Mouse (Mus musculus): Measurements from ENCODE around the gene Rbfox1. TPM values are rescaled to one million over a fixed set of nuclear protein-coding genes. Genes with fewer than 3 reads are reported as not detected.

Rbfox1 gene
- polyA plus RNA-seq, 1 experiment = 0.22 TPM

DNA sequence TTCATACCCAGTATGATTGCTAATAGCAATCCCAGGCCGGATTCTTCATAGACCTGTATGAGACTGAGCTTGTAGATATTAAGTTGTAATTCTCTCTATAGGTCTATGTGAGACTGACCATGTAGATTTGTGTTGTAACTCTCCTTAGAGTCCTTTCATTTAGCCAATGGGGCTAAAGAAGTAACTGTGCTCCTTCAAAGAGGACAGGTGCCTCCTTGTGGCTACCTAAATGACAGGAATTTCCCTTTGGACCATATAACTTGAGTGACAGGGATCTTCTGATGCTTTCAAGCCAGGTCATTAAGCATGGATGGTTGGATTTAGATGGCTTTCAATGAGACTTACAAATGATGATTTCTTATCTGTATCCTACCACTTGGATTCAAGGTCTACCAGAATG, 254.3 kb downstream of the Rbfox1 start:
- H3K4me3 ChIP-seq (ENCODE audit: insufficient read depth, poor library complexity, severe bottlenecking) = no peak overlapping the region
- TF ChIP-seq FOSL1 (IDR thresholded peaks at IDR 0.05; ENCODE audit: insufficient read depth, low read length, poor library complexity, severe bottlenecking) (no peak), MAX (IDR thresholded peaks at IDR 0.05) (no peak), MYOG (IDR thresholded peaks at IDR 0.05; ENCODE audit: control insufficient read depth, extremely low read depth, insufficient read length) (no peak), MYOD1 (IDR thresholded peaks at IDR 0.05; ENCODE audit: control insufficient read depth, insufficient read length, low read depth) (no peak), CEBPB (IDR thresholded peaks at IDR 0.05; ENCODE audit: low read depth) (no peak), CTCF (IDR thresholded peaks at IDR 0.05; ENCODE audit: control insufficient read depth, insufficient read depth, insufficient read length) (no peak), USF1 (IDR thresholded peaks at IDR 0.05; ENCODE audit: low read depth) (no peak)
- H3K36me3 ChIP-seq (ENCODE audit: control insufficient read depth, insufficient read depth) = no peaks in the 10 kb centered on the region
- no peak overlapping the region for H3ac ChIP-seq (ENCODE audit: control insufficient read depth, insufficient read length, low read depth)
- no peaks in the 10 kb centered on the region for H3K79me2 ChIP-seq (ENCODE audit: control insufficient read depth, insufficient read depth)
- no peaks in the 10 kb centered on the region for H3K27me3 ChIP-seq (ENCODE audit: control insufficient read depth, insufficient read depth, insufficient read length)
- no peaks in the 10 kb centered on the region for H3K79me3 ChIP-seq (ENCODE audit: low read depth)

DNA sequence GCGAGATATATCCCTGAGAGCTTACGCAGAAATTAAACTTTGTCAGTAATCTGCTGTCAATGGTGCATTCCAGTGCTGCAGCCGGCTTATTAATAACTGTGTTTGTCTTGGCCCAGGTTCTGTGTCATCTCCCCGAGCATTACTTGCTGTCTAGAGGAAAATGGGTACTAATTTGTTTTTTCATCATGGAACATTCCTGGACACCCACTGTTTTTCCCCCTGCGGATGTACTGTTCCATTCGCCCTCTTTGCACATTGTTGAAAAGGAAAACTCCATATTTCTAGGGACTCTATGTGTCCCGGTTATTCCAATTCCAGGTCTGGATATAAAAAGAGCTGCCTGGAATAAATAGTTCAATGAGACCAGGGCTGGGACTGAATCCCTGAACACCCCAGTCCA, 262.8 kb downstream of the Rbfox1 start:
- H3K36me3 ChIP-seq (ENCODE audit: control insufficient read depth, insufficient read depth) = no peaks in the 10 kb centered on the region
- H3K79me2 ChIP-seq (ENCODE audit: control insufficient read depth, insufficient read depth) = no peaks in the 10 kb centered on the region
- no peak overlapping the region for H3K4me3 ChIP-seq (ENCODE audit: insufficient read depth, poor library complexity, severe bottlenecking)
- no peak for TF ChIP-seq USF1 (IDR thresholded peaks at IDR 0.05; ENCODE audit: low read depth)
- TF ChIP-seq FOSL1 (IDR thresholded peaks at IDR 0.05; ENCODE audit: insufficient read depth, low read length, poor library complexity, severe bottlenecking) = no peak
- no peak for TF ChIP-seq MYOG (IDR thresholded peaks at IDR 0.05; ENCODE audit: control insufficient read depth, extremely low read depth, insufficient read length)
- TF ChIP-seq MYOD1 (IDR thresholded peaks at IDR 0.05; ENCODE audit: control insufficient read depth, insufficient read length, low read depth) = no peak
- no peak for TF ChIP-seq MAX (IDR thresholded peaks at IDR 0.05)
- no peak for TF ChIP-seq CEBPB (IDR thresholded peaks at IDR 0.05; ENCODE audit: low read depth)
- TF ChIP-seq CTCF (IDR thresholded peaks at IDR 0.05; ENCODE audit: control insufficient read depth, insufficient read depth, insufficient read length) = no peak
- H3K27me3 ChIP-seq (ENCODE audit: control insufficient read depth, insufficient read depth, insufficient read length) = no peaks in the 10 kb centered on the region
- no peaks in the 10 kb centered on the region for H3K79me3 ChIP-seq (ENCODE audit: low read depth)
- no peak overlapping the region for H3ac ChIP-seq (ENCODE audit: control insufficient read depth, insufficient read length, low read depth)

DNA sequence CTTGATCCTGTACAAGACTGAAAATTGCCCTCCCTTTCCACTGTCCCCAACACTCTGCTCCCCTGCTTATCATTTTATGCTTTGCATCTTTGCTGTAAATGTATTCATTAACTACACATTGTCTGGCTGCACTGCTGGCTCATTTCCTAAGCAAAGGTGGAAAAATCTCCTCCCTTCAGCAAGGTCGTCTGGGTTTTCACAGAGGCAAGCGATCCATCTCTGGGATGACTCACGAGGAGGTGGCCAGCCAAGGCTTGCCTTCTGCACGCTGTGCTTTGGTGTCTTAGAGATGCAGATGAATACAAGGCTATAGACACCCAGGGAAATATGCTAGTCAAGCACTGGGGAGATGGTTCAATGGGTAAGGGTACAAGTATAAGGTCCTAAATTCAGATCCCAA, 264.2 kb downstream of the Rbfox1 start:
- H3K36me3 ChIP-seq (ENCODE audit: control insufficient read depth, insufficient read depth) = no peaks in the 10 kb centered on the region
- H3K27me3 ChIP-seq (ENCODE audit: control insufficient read depth, insufficient read depth, insufficient read length) = no peaks in the 10 kb centered on the region
- H3ac ChIP-seq (ENCODE audit: control insufficient read depth, insufficient read length, low read depth) = no peak overlapping the region
- H3K79me3 ChIP-seq (ENCODE audit: low read depth) = no peaks in the 10 kb centered on the region
- no peak overlapping the region for H3K4me3 ChIP-seq (ENCODE audit: insufficient read depth, poor library complexity, severe bottlenecking)
- no peaks in the 10 kb centered on the region for H3K79me2 ChIP-seq (ENCODE audit: control insufficient read depth, insufficient read depth)
- TF ChIP-seq CEBPB (IDR thresholded peaks at IDR 0.05; ENCODE audit: low read depth) (no peak), USF1 (IDR thresholded peaks at IDR 0.05; ENCODE audit: low read depth) (no peak), MYOD1 (IDR thresholded peaks at IDR 0.05; ENCODE audit: control insufficient read depth, insufficient read length, low read depth) (no peak), FOSL1 (IDR thresholded peaks at IDR 0.05; ENCODE audit: insufficient read depth, low read length, poor library complexity, severe bottlenecking) (no peak), MAX (IDR thresholded peaks at IDR 0.05) (no peak), MYOG (IDR thresholded peaks at IDR 0.05; ENCODE audit: control insufficient read depth, extremely low read depth, insufficient read length) (no peak), CTCF (IDR thresholded peaks at IDR 0.05; ENCODE audit: control insufficient read depth, insufficient read depth, insufficient read length) (no peak)

DNA sequence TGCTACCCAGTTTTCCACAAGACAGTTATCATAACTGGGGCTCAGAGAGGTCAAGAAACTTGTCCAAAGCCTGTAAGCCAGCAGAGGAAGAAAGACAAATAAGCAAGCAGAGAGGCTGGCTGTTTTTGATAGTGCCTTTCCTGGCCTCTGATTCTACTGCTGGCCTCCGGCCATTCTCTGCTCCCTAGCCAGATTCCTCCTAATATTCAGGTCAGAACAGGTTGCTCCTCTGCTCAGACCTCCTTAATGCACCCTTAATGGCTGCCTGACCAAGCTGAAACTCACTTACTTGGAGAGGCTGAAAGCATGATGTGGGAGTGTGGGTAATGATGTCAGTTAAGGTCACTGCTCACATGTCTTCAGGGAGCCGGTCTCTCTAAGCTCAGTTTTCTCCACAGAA, 270.4 kb downstream of the Rbfox1 start:
- Histone ChIP-seq H3K79me3 (ENCODE audit: low read depth) (no peaks in the 10 kb centered on the region), H3K79me2 (ENCODE audit: control insufficient read depth, insufficient read depth) (no peaks in the 10 kb centered on the region), H3K4me3 (ENCODE audit: insufficient read depth, poor library complexity, severe bottlenecking) (no peak overlapping the region), H3ac (ENCODE audit: control insufficient read depth, insufficient read length, low read depth) (no peak overlapping the region), H3K36me3 (ENCODE audit: control insufficient read depth, insufficient read depth) (no peaks in the 10 kb centered on the region), H3K27me3 (ENCODE audit: control insufficient read depth, insufficient read depth, insufficient read length) (no peaks in the 10 kb centered on the region)
- TF ChIP-seq USF1 (IDR thresholded peaks at IDR 0.05; ENCODE audit: low read depth) (no peak), MYOG (IDR thresholded peaks at IDR 0.05; ENCODE audit: control insufficient read depth, extremely low read depth, insufficient read length) (no peak), CTCF (IDR thresholded peaks at IDR 0.05; ENCODE audit: control insufficient read depth, insufficient read depth, insufficient read length) (no peak), FOSL1 (IDR thresholded peaks at IDR 0.05; ENCODE audit: insufficient read depth, low read length, poor library complexity, severe bottlenecking) (no peak), CEBPB (IDR thresholded peaks at IDR 0.05; ENCODE audit: low read depth) (no peak), MAX (IDR thresholded peaks at IDR 0.05) (no peak), MYOD1 (IDR thresholded peaks at IDR 0.05; ENCODE audit: control insufficient read depth, insufficient read length, low read depth) (no peak)

- H3ac ChIP-seq (ENCODE audit: control insufficient read depth, insufficient read length, low read depth) = no peak overlapping the region
- H3K79me2 ChIP-seq (ENCODE audit: control insufficient read depth, insufficient read depth) = no peaks in the 10 kb centered on the region
- no peak for TF ChIP-seq MYOD1 (IDR thresholded peaks at IDR 0.05; ENCODE audit: control insufficient read depth, insufficient read length, low read depth)
- no peak for TF ChIP-seq CTCF (IDR thresholded peaks at IDR 0.05; ENCODE audit: control insufficient read depth, insufficient read depth, insufficient read length)
- no peak for TF ChIP-seq MYOG (IDR thresholded peaks at IDR 0.05; ENCODE audit: control insufficient read depth, extremely low read depth, insufficient read length)
- no peak for TF ChIP-seq MAX (IDR thresholded peaks at IDR 0.05)
- TF ChIP-seq CEBPB (IDR thresholded peaks at IDR 0.05; ENCODE audit: low read depth) = no peak
- no peak for TF ChIP-seq FOSL1 (IDR thresholded peaks at IDR 0.05; ENCODE audit: insufficient read depth, low read length, poor library complexity, severe bottlenecking)
- no peak for TF ChIP-seq USF1 (IDR thresholded peaks at IDR 0.05; ENCODE audit: low read depth)
- H3K36me3 ChIP-seq (ENCODE audit: control insufficient read depth, insufficient read depth) = no peaks in the 10 kb centered on the region
- H3K4me3 ChIP-seq (ENCODE audit: insufficient read depth, poor library complexity, severe bottlenecking) = no peak overlapping the region
- H3K79me3 ChIP-seq (ENCODE audit: low read depth) = no peaks in the 10 kb centered on the region
- H3K27me3 ChIP-seq (ENCODE audit: control insufficient read depth, insufficient read depth, insufficient read length) = no peaks in the 10 kb centered on the region
Measured at GRCm38 (mm10) chr16:6164476-6164875, 279.3 kb downstream of the Rbfox1 start.

DNA sequence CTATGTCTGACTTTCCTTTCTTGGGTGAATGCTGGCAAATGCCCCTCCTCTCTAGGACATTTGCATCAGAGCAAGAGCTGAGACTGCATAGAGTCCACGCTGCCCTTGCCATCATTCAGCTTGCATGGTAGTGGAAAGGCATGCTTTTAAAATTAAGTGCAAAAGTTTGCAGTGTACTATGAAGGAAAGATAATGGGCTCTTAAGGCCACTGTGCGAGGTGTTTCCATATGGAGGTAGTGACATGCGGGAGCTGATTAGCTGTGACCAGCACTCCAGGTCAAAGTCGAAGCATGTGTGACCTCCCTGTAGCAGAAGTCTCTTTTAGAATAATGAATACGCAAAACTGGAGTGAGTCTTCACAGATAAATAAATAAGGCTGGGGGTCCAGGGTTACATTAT, 284.2 kb downstream of the Rbfox1 start:
- Histone ChIP-seq H3K4me3 (ENCODE audit: insufficient read depth, poor library complexity, severe bottlenecking) (no peak overlapping the region), H3K27me3 (ENCODE audit: control insufficient read depth, insufficient read depth, insufficient read length) (no peaks in the 10 kb centered on the region), H3K36me3 (ENCODE audit: control insufficient read depth, insufficient read depth) (no peaks in the 10 kb centered on the region), H3K79me3 (ENCODE audit: low read depth) (no peaks in the 10 kb centered on the region), H3ac (ENCODE audit: control insufficient read depth, insufficient read length, low read depth) (no peak overlapping the region), H3K79me2 (ENCODE audit: control insufficient read depth, insufficient read depth) (no peaks in the 10 kb centered on the region)
- TF ChIP-seq FOSL1 (IDR thresholded peaks at IDR 0.05; ENCODE audit: insufficient read depth, low read length, poor library complexity, severe bottlenecking) (no peak), USF1 (IDR thresholded peaks at IDR 0.05; ENCODE audit: low read depth) (no peak), MYOG (IDR thresholded peaks at IDR 0.05; ENCODE audit: control insufficient read depth, extremely low read depth, insufficient read length) (no peak), CEBPB (IDR thresholded peaks at IDR 0.05; ENCODE audit: low read depth) (no peak), CTCF (IDR thresholded peaks at IDR 0.05; ENCODE audit: control insufficient read depth, insufficient read depth, insufficient read length) (no peak), MYOD1 (IDR thresholded peaks at IDR 0.05; ENCODE audit: control insufficient read depth, insufficient read length, low read depth) (no peak)

Data from C2C12 (cell line).